Mouse (Mus musculus): ENCODE measurements around the gene Spock2.

DNA sequence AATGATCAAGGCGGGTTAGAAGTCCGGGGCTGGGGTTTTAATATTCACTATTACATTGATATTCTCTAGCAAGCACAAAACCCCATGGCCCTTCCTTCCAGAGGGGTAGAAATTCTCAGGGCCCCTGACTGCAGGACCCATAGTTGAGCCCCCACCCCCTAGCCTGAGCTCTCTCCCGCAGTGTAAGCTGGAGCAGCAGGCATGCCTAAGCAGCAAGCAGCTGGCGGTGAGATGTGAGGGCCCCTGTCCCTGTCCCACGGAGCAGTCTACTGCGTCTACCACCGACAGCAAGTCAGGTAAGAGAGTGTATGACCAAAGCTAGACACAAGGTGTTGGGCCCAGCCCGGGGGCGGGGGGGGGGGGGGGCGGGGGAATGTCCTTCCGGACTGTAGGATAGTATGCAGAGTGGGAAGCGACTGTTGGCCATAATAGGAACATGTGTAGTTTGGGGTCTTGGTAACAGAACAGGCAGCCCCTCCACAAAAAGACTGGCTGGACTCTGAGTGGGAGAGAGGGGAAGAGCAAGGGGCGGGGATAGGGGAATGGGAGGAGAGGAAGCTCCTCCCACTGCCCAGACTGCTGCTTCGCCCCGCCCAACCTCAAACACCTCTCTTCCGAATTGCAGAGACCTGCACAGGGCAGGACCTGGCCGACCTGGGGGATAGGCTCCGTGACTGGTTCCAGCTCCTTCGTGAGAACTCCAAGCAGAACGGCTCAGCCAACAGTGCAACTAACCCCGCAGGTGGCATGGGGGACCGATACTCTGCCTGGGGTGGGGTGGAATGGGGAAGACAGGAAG, 19.7 kb downstream of the Spock2 start:
- no peak for TF ChIP-seq EP300 (optimal IDR thresholded peaks at IDR 0.05)
- TF ChIP-seq CTCF (IDR thresholded peaks at IDR 0.05; ENCODE audit: low read depth) = no peak

Measured in stomach, postnatal 0 days (tissue).